Mouse (Mus musculus) liver, embryonic 14.5 days (tissue): ENCODE data around the gene Pnpo.

Source experiments
- CTCF ChIP-seq: IDR thresholded peaks from 2 replicates; pipeline ENCODE4 v1.5.1; 2016; ENCODE audit warnings: antibody characterized with exemption, low read depth, control low read depth
- EP300 ChIP-seq: IDR thresholded peaks from 2 replicates; pipeline ENCODE4 v1.6.1; 2016; ENCODE audit warnings: antibody characterized with exemption, low read depth

- TF ChIP-seq CTCF (no peak), EP300 (no peak)
Observed at GRCm38 (mm10) chr11:96968476-96968875, 24.7 kb upstream of the Pnpo start.
